Mouse (Mus musculus) limb, embryonic 11.5 days (tissue): Measurements from ENCODE around the gene Chd4. TPM values are rescaled to one million over a fixed set of nuclear protein-coding genes. Genes with fewer than 3 reads are reported as not detected.

Source experiments
- ATAC-seq: fragments of 200-750 bp; cut with Nextera tagmentation; 2 replicates; pipeline ENCODE4 v1.8.0; 2017; ENCODE audit warnings: low read depth; ENCODE audit not compliant: insufficient number of reproducible peaks, low FRiP score, low TSS enrichment
- DNase-seq: peaks from one replicate; pipeline ENCODE4 v3.0.0-alpha.2; 2015; ENCODE audit warnings: low spot score
- H3K27ac ChIP-seq: fragments of 300-500 bp; sonication (generic); replicated peaks from 2 replicates; pipeline ENCODE4 v1.5.1; 2014; ENCODE audit warnings: low read depth, mild to moderate bottlenecking, low read length
- H3K27me3 ChIP-seq: fragments of 300-500 bp; sonication (generic); 2 replicates; pipeline ENCODE4 v1.6.1; 2014; ENCODE audit warnings: mild to moderate bottlenecking, low read length, mixed read lengths; ENCODE audit not compliant: control insufficient read depth, insufficient read depth
- H3K36me3 ChIP-seq: fragments of 300-500 bp; sonication (generic); 2 replicates; pipeline ENCODE4 v1.6.1; 2014; ENCODE audit warnings: mild to moderate bottlenecking, low read length, moderate library complexity, mixed read lengths; ENCODE audit not compliant: control insufficient read depth, insufficient read depth
- H3K4me1 ChIP-seq: fragments of 300-500 bp; sonication (generic); 2 replicates; pipeline ENCODE4 v1.6.1; 2014; ENCODE audit warnings: low read length, mixed read lengths; ENCODE audit not compliant: control insufficient read depth, insufficient read depth
- H3K4me2 ChIP-seq: fragments of 300-500 bp; sonication (generic); 2 replicates; pipeline ENCODE4 v1.6.1; 2014; ENCODE audit warnings: low read depth, mild to moderate bottlenecking, moderate library complexity; ENCODE audit not compliant: severe bottlenecking
- H3K4me3 ChIP-seq: fragments of 300-500 bp; sonication (generic); 2 replicates; pipeline ENCODE4 v1.5.1; 2014; ENCODE audit warnings: low read depth, low read length
- H3K9ac ChIP-seq: fragments of 300-500 bp; sonication (generic); 2 replicates; pipeline ENCODE4 v1.6.1; 2014; ENCODE audit warnings: mild to moderate bottlenecking, low read length
- H3K9me3 ChIP-seq: fragments of 300-500 bp; sonication (generic); 2 replicates; pipeline ENCODE4 v1.6.1; 2016; ENCODE audit warnings: low read length; ENCODE audit not compliant: control insufficient read depth
- WGBS: fragments of 180-500 bp; shearing (Covaris S2); extraction: QIAGEN DNeasy Blood & Tissue Kit; methylation state at CpG from one replicate; pipeline ENCODE4 v1.1.7; 2014; 5-methylcytosine and 5-hydroxymethylcytosine counted together
- microRNA-seq: library from miRNA; unstranded; fragments of <30 nt; microRNA quantifications from one replicate; pipeline ENCODE4, GENCODE M21; 2016
- polyA plus RNA-seq: library from polyadenylated mRNA; unstranded; fragments of >200 nt; fragmentation: Nextera tagmentation; extraction: Ambion mirVana; gene quantifications from 2 replicates; pipeline ENCODE4 v1.2.1, GENCODE M21; 2014

Chd4 gene
- polyA plus RNA-seq, 1 experiment from 2014 or later, result 117 TPM

GRCm38 (mm10) chr6:125168086-125168485 lies 72.3 kb downstream of the Chd4 start:
- no peaks in the 10 kb centered on the region for H3K9me3 ChIP-seq
- peaks cover 24% of the 10 kb centered on the region for H3K4me1 ChIP-seq
- no peaks in the 10 kb centered on the region for H3K27me3 ChIP-seq
- no peak for DNase-seq
- peaks cover 50% of the 10 kb centered on the region for H3K36me3 ChIP-seq
- no peak overlapping the region for H3K9ac ChIP-seq
- no peak for ATAC-seq
- no peak overlapping the region for H3K27ac ChIP-seq
- 92% methylated on average over 14 of the region's 14 CpGs for WGBS
- no peak overlapping the region for H3K4me2 ChIP-seq
- no peak overlapping the region for H3K4me3 ChIP-seq

GRCm38 (mm10) chr6:125170194-125170593 lies 74.4 kb downstream of the Chd4 start:
- Histone ChIP-seq H3K4me3 (no peak overlapping the region), H3K4me2 (no peak overlapping the region; the same call in 1 of the 2 replicates), H3K9me3 (no peaks in the 10 kb centered on the region), H3K4me1 (peaks cover 16% of the 10 kb centered on the region), H3K9ac (no peak overlapping the region), H3K27me3 (no peaks in the 10 kb centered on the region), H3K36me3 (peaks cover 59% of the 10 kb centered on the region), H3K27ac (no peak overlapping the region)
- 89% methylated on average over 6 of the region's 6 CpGs for WGBS
- ATAC-seq (no peak), DNase-seq (no peak)

- Histone ChIP-seq H3K9ac (no peak overlapping the region), H3K4me1 (peaks cover 3% of the 10 kb centered on the region), H3K27ac (no peak overlapping the region), H3K27me3 (no peaks in the 10 kb centered on the region), H3K4me3 (no peak overlapping the region), H3K4me2 (no peak overlapping the region), H3K36me3 (peaks cover 77% of the 10 kb centered on the region), H3K9me3 (no peaks in the 10 kb centered on the region)
- DNase-seq, result no peak
- 85% methylated on average over 2 of the region's 2 CpGs for WGBS
- ATAC-seq, result no peak
These were observed 76.7 kb downstream of the Chd4 start for GRCm38 (mm10) chr6:125172474-125172873.

GRCm38 (mm10) chr6:125173256-125173655 lies 77.5 kb downstream of the Chd4 start:
- Histone ChIP-seq H3K36me3 (peaks cover 82% of the 10 kb centered on the region), H3K9ac (no peak overlapping the region), H3K27ac (no peak overlapping the region), H3K4me3 (no peak overlapping the region), H3K9me3 (no peaks in the 10 kb centered on the region), H3K4me2 (no peak overlapping the region), H3K27me3 (no peaks in the 10 kb centered on the region), H3K4me1 (no peaks in the 10 kb centered on the region)
- no peak for ATAC-seq
- DNase-seq, result no peak
- WGBS, result 93% methylated on average over 7 of the region's 7 CpGs

- Histone ChIP-seq H3K27me3 (no peaks in the 10 kb centered on the region), H3K36me3 (peaks cover 81% of the 10 kb centered on the region)
- WGBS, result 89% methylated on average over 5 of the region's 5 CpGs
These were observed 79.7 kb downstream of the Chd4 start for GRCm38 (mm10) chr6:125175469-125175868.

GRCm38 (mm10) chr6:125179601-125180000 lies 83.8 kb downstream of the Chd4 start:
- no peak for ATAC-seq
- Histone ChIP-seq H3K27ac (no peak overlapping the region), H3K9ac (no peak overlapping the region), H3K4me1 (no peaks in the 10 kb centered on the region), H3K4me2 (no peak overlapping the region), H3K4me3 (no peak overlapping the region), H3K27me3 (no peaks in the 10 kb centered on the region), H3K36me3 (peaks cover 71% of the 10 kb centered on the region), H3K9me3 (no peaks in the 10 kb centered on the region)
- 88% methylated on average over 7 of the region's 7 CpGs for WGBS
- DNase-seq, result no peak

More at GRCm38 (mm10) chr6:125175469-125175868, 79.7 kb downstream of the Chd4 start:
- H3K9me3 ChIP-seq, result no peaks in the 10 kb centered on the region
- no peak overlapping the region for H3K4me2 ChIP-seq
- H3K27ac ChIP-seq, result no peak overlapping the region
- ATAC-seq (no peak), DNase-seq (no peak)
- H3K4me3 ChIP-seq, result no peak overlapping the region
- H3K9ac ChIP-seq, result no peak overlapping the region
- no peaks in the 10 kb centered on the region for H3K4me1 ChIP-seq

Small RNA genes within 50 kb of the gene (microRNA-seq; reads per million reads assigned to microRNA genes)
- not detected for gene Mir7045

Other genes starting within 250 kb of the Chd4 start
- gene P3h3, start 238.2 kb upstream of the Chd4 start, polyA plus RNA-seq, result 23.1 and 25.4 TPM in 2 replicates
- gene Gpr162, start 232.0 kb upstream of the Chd4 start, polyA plus RNA-seq, result 0.92 and 0.98 TPM in 2 replicates
- 0.06 TPM in 1 of 2 replicates, not detected in the other for gene Cd4, start 207.8 kb upstream of the Chd4 start, polyA plus RNA-seq
- 0.88 and 1.4 TPM in 2 replicates for gene Lag3, start 184.3 kb upstream of the Chd4 start, polyA plus RNA-seq
- 221 and 223 TPM in 2 replicates for gene Ptms, start 175.9 kb upstream of the Chd4 start, polyA plus RNA-seq
- 406 and 414 TPM in 2 replicates for gene Mlf2, start 164.6 kb upstream of the Chd4 start, polyA plus RNA-seq
- gene Cops7a, start 130.4 kb upstream of the Chd4 start, polyA plus RNA-seq, result 126 and 129 TPM in 2 replicates
- 2.2 and 2.4 TPM in 2 replicates for gene Pianp, start 99.3 kb upstream of the Chd4 start, polyA plus RNA-seq
- gene Zfp384, start 86.8 kb upstream of the Chd4 start, polyA plus RNA-seq, result 11.0 and 12.9 TPM in 2 replicates
- 128 and 134 TPM in 2 replicates for gene Ing4, start 56.2 kb upstream of the Chd4 start, polyA plus RNA-seq
- 13.3 and 16.1 TPM in 2 replicates for gene Acrbp, start 46.3 kb upstream of the Chd4 start, polyA plus RNA-seq
- 0.32 TPM in 1 of 2 replicates, not detected in the other for gene Lpar5, start 28.1 kb upstream of the Chd4 start, polyA plus RNA-seq
- gene Nop2, start 35.9 kb downstream of the Chd4 start, polyA plus RNA-seq, result 71.4 and 76.3 TPM in 2 replicates
- gene Iffo1, start 49.3 kb downstream of the Chd4 start, polyA plus RNA-seq, result 12.7 and 14.5 TPM in 2 replicates
- 2,642 and 2,787 TPM in 2 replicates for gene Gapdh, start 70.5 kb downstream of the Chd4 start, polyA plus RNA-seq
- gene Ncapd2, start 95.7 kb downstream of the Chd4 start, polyA plus RNA-seq, result 181 and 182 TPM in 2 replicates
- 216 and 218 TPM in 2 replicates for gene Mrpl51, start 95.8 kb downstream of the Chd4 start, polyA plus RNA-seq
- gene Vamp1, start 119.6 kb downstream of the Chd4 start, polyA plus RNA-seq, result 2.3 and 2.6 TPM in 2 replicates
- 0.82 and 0.87 TPM in 2 replicates for gene Tapbpl, start 135.9 kb downstream of the Chd4 start, polyA plus RNA-seq
- gene Cd27, start 141.0 kb downstream of the Chd4 start, polyA plus RNA-seq, result 0.89 and 1.4 TPM in 2 replicates
- 0.35 TPM in 1 of 2 replicates, not detected in the other for gene Tuba3a, start 190.1 kb downstream of the Chd4 start, polyA plus RNA-seq
- gene Ltbr, start 217.9 kb downstream of the Chd4 start, polyA plus RNA-seq, result 34.5 and 36.6 TPM in 2 replicates
- 1.2 and 1.3 TPM in 2 replicates for gene Scnn1a, start 224.7 kb downstream of the Chd4 start, polyA plus RNA-seq